Mouse (Mus musculus) left cerebral cortex, adult 11 months (tissue): ENCODE measurements around the gene Camk2b.

ENCODE experiments used
- DNase-seq: peaks from one replicate; pipeline ENCODE4 v3.0.0; 2022; ENCODE audit warnings: low spot score

Camk2b gene

DNA sequence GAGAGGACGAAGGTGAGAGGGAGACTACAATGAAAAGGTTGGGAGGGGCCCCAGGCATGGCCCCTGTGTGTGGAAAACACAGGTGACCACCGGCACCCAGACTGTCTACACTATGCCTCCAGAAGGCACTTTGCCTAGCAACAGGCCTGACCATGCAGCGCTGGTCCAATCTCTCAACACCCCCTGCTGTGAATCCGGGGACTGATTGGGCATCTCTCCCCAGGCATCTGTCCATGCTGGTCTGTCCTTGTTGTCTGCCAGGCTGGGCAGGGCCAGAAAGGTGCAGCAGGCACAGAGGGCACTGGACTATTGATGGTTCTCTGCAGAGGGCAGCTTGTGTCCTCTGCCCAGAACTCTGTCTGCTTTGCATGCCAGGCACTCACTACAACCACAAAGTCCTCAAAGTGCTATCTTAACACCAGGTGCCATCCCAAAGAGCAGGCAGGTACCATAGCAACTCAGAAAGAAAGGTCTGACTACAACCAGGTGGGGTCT lies 16.0 kb downstream of the Camk2b start:
- DNase-seq, result no peak

DNA sequence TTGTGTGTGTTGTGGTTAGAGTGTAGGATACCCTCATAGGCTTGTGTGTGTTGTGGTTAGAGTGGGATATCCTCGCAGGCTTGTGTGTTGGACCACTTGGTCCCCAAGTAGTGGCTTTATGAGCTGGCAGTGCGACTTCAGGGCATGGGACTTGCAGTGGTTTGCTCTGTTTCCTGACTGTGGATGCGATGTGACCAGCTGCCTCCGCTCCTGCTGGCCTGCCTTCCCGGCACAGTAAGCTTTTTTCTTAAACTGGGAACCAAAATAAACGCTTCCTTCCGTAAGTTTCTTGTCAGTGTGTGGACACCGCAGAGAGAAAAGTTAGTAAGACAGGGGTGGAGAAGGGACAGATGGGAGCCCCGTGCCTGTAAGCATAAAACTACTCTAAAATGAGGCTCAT lies 18.0 kb downstream of the Camk2b start:
- DNase-seq, result no peak

- DNase-seq, result no peak
These were observed 27.2 kb downstream of the Camk2b start for GRCm38 (mm10) chr11:6038929-6039328.

DNA sequence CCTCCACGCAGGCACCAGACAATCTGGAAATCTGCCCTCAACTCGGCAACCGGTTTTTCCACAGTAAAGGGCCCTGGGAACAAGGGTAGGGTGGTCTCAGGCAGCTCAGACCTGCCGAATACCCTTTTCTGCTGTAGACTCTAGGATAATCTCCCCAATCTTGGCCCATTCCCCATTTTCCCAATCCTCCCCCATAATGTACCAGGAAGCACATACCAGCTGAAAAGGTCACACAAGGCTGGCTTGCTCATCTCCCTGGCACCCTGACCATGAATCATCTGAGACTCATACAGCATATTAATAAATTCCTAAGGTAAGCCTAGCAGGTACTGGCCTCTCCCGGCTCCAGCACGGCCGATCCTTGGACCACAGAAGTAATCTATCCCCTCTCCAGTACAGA lies 28.5 kb downstream of the Camk2b start:
- DNase-seq, result no peak

DNA sequence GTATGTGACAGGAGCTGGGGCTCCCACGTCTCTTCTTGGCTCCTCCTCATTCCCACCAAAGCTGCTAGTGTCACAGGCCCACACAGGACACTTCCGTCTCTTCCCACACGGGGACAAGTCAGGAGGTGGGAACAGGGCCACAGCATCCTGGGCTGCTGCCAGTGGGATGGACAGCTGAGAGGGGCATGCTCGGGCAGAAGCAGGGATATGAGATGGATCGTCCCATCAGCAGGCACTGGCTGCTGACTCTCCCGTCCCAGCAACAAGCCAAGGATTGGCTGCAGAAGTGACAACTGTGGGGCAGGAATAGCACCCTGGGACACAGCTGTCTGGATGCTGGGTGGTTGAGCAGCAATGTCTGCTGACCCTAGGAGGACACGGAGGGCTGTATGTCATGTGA lies 29.0 kb downstream of the Camk2b start:
- DNase-seq, result no peak

- DNase-seq, result no peak
These were observed 29.7 kb downstream of the Camk2b start for GRCm38 (mm10) chr11:6036477-6036876.

GRCm38 (mm10) chr11:6035521-6035920 lies 30.6 kb downstream of the Camk2b start:
- DNase-seq, result no peak

DNA sequence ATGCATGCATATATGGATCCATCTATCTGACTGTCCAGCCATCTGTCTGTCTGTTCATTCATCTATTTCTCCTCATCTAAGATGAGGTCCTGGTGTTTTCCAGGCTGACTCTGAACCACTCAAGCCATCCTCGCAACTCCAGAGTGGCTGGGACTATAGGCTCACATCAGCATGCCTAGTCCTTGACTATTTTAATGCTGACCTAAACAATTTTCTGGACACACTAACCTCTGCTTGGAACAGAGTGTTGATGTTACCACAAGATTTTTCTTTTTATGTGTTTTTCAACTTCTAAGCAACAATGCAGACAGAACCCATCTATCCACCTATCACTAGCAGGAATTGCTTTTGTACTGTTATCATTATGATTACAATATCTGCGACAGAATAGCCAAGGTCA lies 31.4 kb downstream of the Camk2b start:
- no peak for DNase-seq

DNA sequence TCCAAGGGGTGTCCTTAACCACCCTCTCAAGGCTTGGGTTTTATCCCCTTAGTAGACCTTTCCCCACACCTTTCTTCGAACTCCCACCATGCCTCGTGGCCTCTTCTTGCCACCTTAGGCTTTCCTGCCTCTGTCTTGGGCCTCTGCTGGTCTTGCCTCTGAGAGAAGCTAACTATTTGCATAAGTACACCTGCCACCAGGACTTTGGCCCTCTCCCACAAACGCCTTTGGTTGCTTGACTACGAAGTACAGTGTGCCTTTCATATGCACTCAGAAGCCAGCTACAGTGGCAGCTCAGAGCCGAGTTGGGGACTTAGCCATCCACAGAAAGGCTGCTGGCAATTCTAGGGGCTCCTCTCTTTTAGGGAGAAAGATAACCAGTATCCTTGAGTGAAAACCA lies 32.4 kb downstream of the Camk2b start:
- no peak for DNase-seq

- no peak for DNase-seq
These were observed 33.0 kb downstream of the Camk2b start for GRCm38 (mm10) chr11:6033147-6033546.

GRCm38 (mm10) chr11:6030650-6031049 lies 35.5 kb downstream of the Camk2b start:
- no peak for DNase-seq

GRCm38 (mm10) chr11:6029790-6030189 lies 36.4 kb downstream of the Camk2b start:
- no peak for DNase-seq

GRCm38 (mm10) chr11:6028911-6029310 lies 37.3 kb downstream of the Camk2b start:
- DNase-seq, result no peak

- no peak for DNase-seq
These were observed 39.8 kb downstream of the Camk2b start for GRCm38 (mm10) chr11:6026361-6026760.

- DNase-seq, result no peak
These were observed 41.1 kb downstream of the Camk2b start for GRCm38 (mm10) chr11:6024923-6025652.

DNA sequence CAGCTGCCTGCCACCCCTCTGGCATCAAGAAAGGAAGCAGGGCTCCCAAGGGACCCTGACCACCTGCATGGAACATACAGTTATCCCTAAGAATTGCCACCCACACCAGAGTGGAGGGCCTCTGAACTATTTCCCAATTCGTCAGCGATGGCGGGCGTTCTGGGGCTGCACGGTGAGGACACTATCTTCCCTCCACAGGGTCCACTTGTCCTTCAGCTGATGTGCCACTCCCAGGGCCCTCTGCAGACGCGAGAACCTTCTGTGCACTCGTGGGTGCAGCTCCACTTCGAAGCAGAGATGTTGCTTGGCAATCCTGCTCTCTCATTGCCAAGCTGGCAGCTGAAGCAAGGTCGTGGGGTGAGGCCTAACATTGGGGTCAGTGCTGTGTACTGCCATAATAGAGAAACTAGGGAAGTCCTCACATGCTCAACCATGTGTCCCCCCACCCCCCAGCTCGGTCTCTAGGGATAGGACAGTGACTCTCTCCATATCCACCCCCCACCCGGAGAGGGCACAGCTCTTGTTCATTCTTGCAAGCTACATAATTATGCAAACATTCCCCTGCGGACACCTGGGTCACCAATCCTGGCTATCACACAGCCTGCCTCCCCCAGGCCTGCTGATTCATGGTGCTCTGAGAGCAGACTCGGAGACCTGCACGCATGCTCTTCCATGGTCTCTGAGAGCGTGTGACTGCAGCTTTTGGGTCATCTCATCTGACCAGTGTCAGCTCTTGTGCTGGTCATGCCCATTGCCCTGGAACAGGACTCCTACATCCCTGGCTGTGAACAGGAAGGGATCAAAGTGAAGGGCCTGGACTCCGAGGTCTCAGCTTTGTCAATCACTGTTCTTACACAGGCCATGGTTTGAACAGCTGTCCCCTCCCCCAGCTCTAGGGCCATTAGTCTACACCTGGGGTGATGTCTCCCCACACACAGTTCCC lies 45.0 kb downstream of the Camk2b start:
- no peak for DNase-seq

GRCm38 (mm10) chr11:6020360-6020759 lies 45.8 kb downstream of the Camk2b start:
- no peak for DNase-seq

GRCm38 (mm10) chr11:6018218-6019010 lies 47.7 kb downstream of the Camk2b start:
- no peak for DNase-seq

DNA sequence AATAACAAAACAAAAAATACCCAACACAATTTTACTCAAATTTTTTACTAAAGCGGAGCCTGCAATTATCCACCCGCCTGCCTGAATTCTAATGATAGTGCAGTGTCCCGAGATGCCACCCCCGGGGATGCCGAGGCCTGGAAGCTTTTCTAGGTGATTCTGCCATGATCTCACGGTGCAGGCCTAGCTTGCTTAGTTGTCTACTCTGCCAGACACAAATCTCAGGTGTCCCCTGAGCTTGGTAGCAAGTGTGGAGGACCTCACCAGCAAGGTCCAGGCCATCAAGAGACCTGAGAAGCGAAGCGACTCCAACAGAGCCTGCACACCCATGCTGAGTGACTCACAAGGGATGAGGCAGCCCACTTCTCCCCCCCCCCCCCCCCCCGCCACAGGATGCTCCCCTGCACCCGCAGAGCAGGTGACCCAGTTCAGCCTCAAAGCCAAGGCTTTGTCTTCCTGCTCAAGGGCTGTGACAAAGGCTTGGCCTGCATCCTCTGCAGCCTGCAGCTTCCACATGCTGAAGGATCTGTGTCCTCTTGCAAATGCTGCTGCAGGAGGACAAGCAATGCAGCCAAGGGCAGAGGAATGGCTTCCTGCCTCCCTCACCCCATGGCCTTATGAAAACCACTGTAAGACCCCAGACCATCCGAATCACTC lies 48.5 kb downstream of the Camk2b start:
- DNase-seq, result no peak

- no peak for DNase-seq
These were observed 49.3 kb downstream of the Camk2b start for GRCm38 (mm10) chr11:6016797-6017395.

GRCm38 (mm10) chr11:6016368-6016767 lies 49.8 kb downstream of the Camk2b start:
- DNase-seq, result no peak
